Mouse (Mus musculus) testis, adult 2 months (tissue): ENCODE measurements around the gene Aff3.

ENCODE experiments used
- CTCF ChIP-seq: fragments of 200-500 bp; IDR thresholded peaks from 2 replicates; pipeline ENCODE4 v1.5.1; 2012; ENCODE audit warnings: low read depth, mild to moderate bottlenecking, inconsistent platforms, low read length, moderate library complexity; ENCODE audit not compliant: control insufficient read depth, insufficient read depth, insufficient replicate concordance
- POLR2A ChIP-seq: fragments of 200-500 bp; IDR thresholded peaks from 2 replicates; pipeline ENCODE4 v1.6.1; 2012; ENCODE audit warnings: low read depth, mild to moderate bottlenecking, inconsistent platforms, low read length, moderate library complexity; ENCODE audit not compliant: control insufficient read depth

GRCm38 (mm10) chr1:38347346-38347745 is 317.4 kb downstream of the Aff3 start:
- TF ChIP-seq CTCF (no peak), POLR2A (no peak)
